In genomic region chr9:36852175-36852574, GRCm38 (mm10) we compare ENCODE assay signal across 33 mouse cellular contexts. TPM values are rescaled to one million over a fixed set of nuclear protein-coding genes. Genes with fewer than 3 reads are reported as not detected.
DNase-seq lines count a peak whose midpoint lies in the region; ATAC-seq and TF ChIP-seq lines count a peak whose summit lies in the region.
"Had no signal": no experiment of that assay in that cellular context is flagged by ENCODE, and none has a peak within 500 bp of the region (broad histone marks: within the 10 kb centered on the region; RNA-seq: fewer than 3 reads in every experiment).

No protein-coding gene starts in this region.

- intact Hi-C loops in left cerebral cortex, adult 2 months (cut with DNase I): no loop called here

- peak; percentile 71 for ATAC-seq in frontal cortex, adult (ENCODE audit: low TSS enrichment)
- no peak for ATAC-seq in kidney, embryonic 15.5 days (replicated peaks; ENCODE audit: low FRiP score)
- ATAC-seq: forebrain, embryonic 16.5 days; hindbrain, embryonic 16.5 days; intestine, embryonic 15.5 days; Patski had no signal

- no peak for TF ChIP-seq CTCF in left cerebral cortex, adult 2 months (IDR thresholded peaks at IDR 0.05)

- H3K36me3 ChIP-seq in kidney, embryonic 15.5 days: no peaks in the 10 kb centered on the region
- H3K36me3 ChIP-seq: G1E; heart, embryonic 12.5 days; heart, embryonic 15.5 days; intestine, embryonic 15.5 days had no signal

- no peak overlapping the region for H3K4me2 ChIP-seq in kidney, embryonic 15.5 days
- H3K4me2 ChIP-seq: embryonic facial prominence, embryonic 13.5 days; forebrain, embryonic 12.5 days; heart, embryonic 12.5 days; heart, embryonic 15.5 days; hindbrain, embryonic 13.5 days; intestine, embryonic 15.5 days had no signal

- no peaks in the 10 kb centered on the region for H3K9me3 ChIP-seq in kidney, embryonic 15.5 days (replicated peaks)
- H3K9me3 ChIP-seq: embryonic facial prominence, embryonic 10.5 days; embryonic facial prominence, embryonic 13.5 days; forebrain, embryonic 12.5 days; G1E; heart, embryonic 12.5 days; heart, embryonic 15.5 days; hindbrain, embryonic 10.5 days; hindbrain, embryonic 13.5 days; intestine, embryonic 15.5 days had no signal

- H3K4me3 ChIP-seq in left cerebral cortex, adult 2 months: no peak overlapping the region
- no peak overlapping the region for H3K4me3 ChIP-seq in kidney, embryonic 15.5 days (replicated peaks)
- H3K4me3 ChIP-seq: embryonic facial prominence, embryonic 10.5 days; embryonic facial prominence, embryonic 13.5 days; erythroblast, embryonic 14.5 days; forebrain, embryonic 12.5 days; heart, embryonic 12.5 days; heart, embryonic 15.5 days; hindbrain, embryonic 10.5 days; hindbrain, embryonic 13.5 days; intestine, embryonic 15.5 days had no signal

- DNase-seq in frontal cortex, postnatal 14 days (ENCODE audit: low spot score in 2 of 2): no peak
- DNase-seq in left cerebral cortex, adult 2 months (ENCODE audit: extremely low spot score in 1 of 2, low spot score in 2 of 2): no peak
- no peak for DNase-seq in left cerebral cortex, adult 9 months (ENCODE audit: low spot score in 2 of 2)
- peak; percentile 63 for DNase-seq in brain, adult 2 months (ENCODE audit: low read depth, low spot score)
- DNase-seq: adrenal gland, postnatal 10 days; adrenal gland, postnatal 36 days; B cell, adult 2 months; cerebellum, adult 11 months; cerebellum, adult 2 months; cerebellum, adult 9-11 months; cerebellum, postnatal 36 days; embryo, embryonic 11 days; gastrocnemius, postnatal 10 days; gastrocnemius, postnatal 36 days; heart, postnatal 10 days; heart, postnatal 36 days had no signal

- H3K27me3 ChIP-seq in kidney, embryonic 15.5 days: no peaks in the 10 kb centered on the region
- H3K27me3 ChIP-seq: embryonic facial prominence, embryonic 13.5 days; forebrain, embryonic 12.5 days; heart, embryonic 12.5 days; heart, embryonic 15.5 days; hindbrain, embryonic 13.5 days; intestine, embryonic 15.5 days had no signal

- no peaks in the 10 kb centered on the region for H3K4me1 ChIP-seq in kidney, embryonic 15.5 days
- H3K4me1 ChIP-seq: heart, embryonic 12.5 days; heart, embryonic 15.5 days; intestine, embryonic 15.5 days had no signal

- peak overlapping the region; percentile 3; the same call in 1 of the 2 replicates for H3K27ac ChIP-seq in left cerebral cortex, adult 2 months
- H3K27ac ChIP-seq in kidney, embryonic 15.5 days: no peak overlapping the region
- H3K27ac ChIP-seq: embryonic facial prominence, embryonic 10.5 days; embryonic facial prominence, embryonic 13.5 days; forebrain, embryonic 12.5 days; heart, embryonic 15.5 days; hindbrain, embryonic 10.5 days; hindbrain, embryonic 13.5 days; intestine, embryonic 15.5 days had no signal

- 86% methylated on average over 2 of the region's 2 CpGs for WGBS in kidney, embryonic 15.5 days

- H3K9ac ChIP-seq in kidney, embryonic 15.5 days: no peak overlapping the region
- H3K9ac ChIP-seq: embryonic facial prominence, embryonic 13.5 days; forebrain, embryonic 12.5 days; heart, embryonic 12.5 days; heart, embryonic 15.5 days; hindbrain, embryonic 13.5 days; intestine, embryonic 15.5 days had no signal

RNA-seq across cellular contexts. Expression of gene Fez1, which starts 30.5 kb away (rescaled TPM):
- 100 to 1,000 TPM; 241 to 261 TPM for total RNA-seq in left cerebral cortex, adult 2 months (2021)
- 5.1 and 7.2 TPM in 2 replicates for polyA plus RNA-seq in kidney, embryonic 15.5 days (2015; fragmentation: Nextera tagmentation; extraction: Ambion mirVana)
- total RNA-seq: CH12.LX; granulocyte monocyte progenitor cell, adult 5-6 weeks had no signal
- polyA plus RNA-seq: erythroblast, embryonic 14.5 days; G1E; Patski had no signal

RNA-seq across cellular contexts. Expression of gene Ei24, which starts 55.0 kb away (rescaled TPM):
- total RNA-seq in left cerebral cortex, adult 2 months (2021): 100 to 1,000 TPM; 109 to 111 TPM
- 114 and 116 TPM in 2 replicates for polyA plus RNA-seq in kidney, embryonic 15.5 days (2015; fragmentation: Nextera tagmentation; extraction: Ambion mirVana)
